Mouse (Mus musculus) intestine, postnatal 0 days (tissue): Measurements from ENCODE around the gene Sdc4. TPM values are rescaled to one million over a fixed set of nuclear protein-coding genes. Genes with fewer than 3 reads are reported as not detected.

Source experiments
- ATAC-seq: fragments of 200-750 bp; cut with Nextera tagmentation; 2 replicates; pipeline ENCODE4 v1.8.0; 2017; ENCODE audit warnings: mild to moderate bottlenecking, moderate TSS enrichment, moderate library complexity
- H3K27ac ChIP-seq: fragments of 300-500 bp; sonication (generic); 2 replicates; pipeline ENCODE4 v1.5.1; 2014; ENCODE audit warnings: mild to moderate bottlenecking, low read depth, low read length, moderate library complexity
- H3K27me3 ChIP-seq: fragments of 300-500 bp; sonication (generic); replicated peaks from 2 replicates; pipeline ENCODE4 v1.6.1; 2014; ENCODE audit warnings: low read length, mixed read lengths; ENCODE audit not compliant: control insufficient read depth, insufficient read depth
- H3K36me3 ChIP-seq: fragments of 300-500 bp; sonication (generic); 2 replicates; pipeline ENCODE4 v1.6.1; 2014; ENCODE audit warnings: mild to moderate bottlenecking, moderate library complexity; ENCODE audit not compliant: control insufficient read depth, insufficient read depth
- H3K4me1 ChIP-seq: fragments of 300-500 bp; sonication (generic); replicated peaks from 2 replicates; pipeline ENCODE4 v1.6.1; 2014; ENCODE audit warnings: antibody characterized with exemption, low read length, mixed read lengths; ENCODE audit not compliant: control insufficient read depth, insufficient read depth
- H3K4me2 ChIP-seq: fragments of 300-500 bp; sonication (generic); replicated peaks from 2 replicates; pipeline ENCODE4 v1.6.1; 2014; ENCODE audit warnings: low read depth, mild to moderate bottlenecking, moderate library complexity
- H3K4me3 ChIP-seq: fragments of 300-500 bp; sonication (generic); 2 replicates; pipeline ENCODE4 v1.5.1; 2014; ENCODE audit warnings: low read depth, low read length
- H3K9ac ChIP-seq: fragments of 300-500 bp; sonication (generic); 2 replicates; pipeline ENCODE4 v1.6.1; 2014; ENCODE audit warnings: mild to moderate bottlenecking, low read depth, low read length
- H3K9me3 ChIP-seq: fragments of 300-500 bp; sonication (generic); 2 replicates; pipeline ENCODE4 v1.6.1; 2016; ENCODE audit warnings: mixed run types; ENCODE audit not compliant: control insufficient read depth
- CTCF ChIP-seq: sonication (generic); IDR thresholded peaks from 2 replicates; pipeline ENCODE4 v1.5.1; 2016; ENCODE audit warnings: low read depth, mild to moderate bottlenecking, control low read depth, antibody characterized with exemption, moderate library complexity
- WGBS: fragments of 180-500 bp; shearing (Covaris S2); extraction: QIAGEN DNeasy Blood & Tissue Kit; methylation state at CpG from one replicate; pipeline ENCODE4 v1.1.7; 2014; 5-methylcytosine and 5-hydroxymethylcytosine counted together
- polyA plus RNA-seq: library from polyadenylated mRNA; unstranded; fragments of >200 nt; fragmentation: Nextera tagmentation; extraction: Ambion mirVana; gene quantifications from 2 replicates; pipeline ENCODE4 v1.2.1, GENCODE M21; 2015

The Sdc4 gene
- polyA plus RNA-seq, 1 experiment from 2014 or later: 92.0 TPM

DNA sequence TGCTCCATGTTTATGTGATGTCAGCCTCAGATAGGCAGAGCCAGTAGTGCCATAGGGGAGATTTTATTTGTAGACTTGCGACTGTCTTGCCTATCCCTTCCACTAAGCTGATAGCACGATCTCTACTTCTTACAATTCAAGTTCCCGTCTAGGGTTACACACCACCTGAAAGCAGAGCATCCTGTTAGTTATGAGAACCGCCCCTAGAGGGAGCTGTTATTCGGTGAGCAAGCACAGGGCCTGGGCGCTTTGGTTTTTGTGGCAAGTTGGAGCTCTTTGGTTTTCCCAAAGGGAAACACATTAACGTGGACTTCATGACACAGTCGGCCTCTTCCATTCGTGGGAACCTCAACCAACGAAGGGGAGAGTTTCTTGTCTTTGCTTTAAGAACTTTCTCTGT lies 26.6 kb upstream of the Sdc4 start:
- WGBS: 28% methylated on average over 10 of the region's 10 CpGs
- no peaks in the 10 kb centered on the region for H3K4me1 ChIP-seq
- no peak overlapping the region for H3K4me2 ChIP-seq
- 0 out of 2 replicates have a peak, but pooled peaks have one; percentile 28 for ATAC-seq
- no peaks in the 10 kb centered on the region for H3K9me3 ChIP-seq
- TF ChIP-seq CTCF: peak; percentile 83
- no peak overlapping the region for H3K27ac ChIP-seq
- no peaks in the 10 kb centered on the region for H3K27me3 ChIP-seq
- peaks cover 24% of the 10 kb centered on the region for H3K36me3 ChIP-seq
- no peak overlapping the region for H3K4me3 ChIP-seq
- no peak overlapping the region for H3K9ac ChIP-seq

DNA sequence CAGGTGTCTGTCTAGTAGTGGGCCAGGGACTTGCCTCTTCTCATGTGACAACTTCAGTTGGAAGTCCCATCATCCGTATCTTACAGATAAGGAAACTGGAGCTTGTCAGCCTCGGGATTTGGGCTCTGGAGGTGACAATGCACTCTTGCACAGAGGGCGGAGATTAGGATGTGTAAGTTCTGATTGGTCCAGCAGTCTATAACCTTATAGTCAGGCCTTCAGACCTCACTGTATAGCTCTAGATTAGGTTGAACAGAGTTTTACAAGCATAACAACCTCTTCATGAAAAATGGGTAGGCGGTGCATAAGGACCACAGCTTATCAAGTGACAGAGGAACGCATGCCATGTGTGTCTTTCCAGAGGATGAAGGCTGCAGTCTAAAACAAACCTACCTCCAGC lies 23.1 kb upstream of the Sdc4 start:
- peaks cover 40% of the 10 kb centered on the region for H3K36me3 ChIP-seq
- 71% methylated on average over 5 of the region's 5 CpGs for WGBS
- 0 out of 2 replicates have a peak, but pooled peaks cover 3% of the 10 kb centered on the region for H3K4me1 ChIP-seq
- no peak for ATAC-seq
- H3K27me3 ChIP-seq: no peaks in the 10 kb centered on the region
- TF ChIP-seq CTCF: no peak
- no peak overlapping the region for H3K4me3 ChIP-seq
- H3K4me2 ChIP-seq: no peak overlapping the region
- no peaks in the 10 kb centered on the region for H3K9me3 ChIP-seq
- H3K27ac ChIP-seq: no peak overlapping the region
- H3K9ac ChIP-seq: no peak overlapping the region

DNA sequence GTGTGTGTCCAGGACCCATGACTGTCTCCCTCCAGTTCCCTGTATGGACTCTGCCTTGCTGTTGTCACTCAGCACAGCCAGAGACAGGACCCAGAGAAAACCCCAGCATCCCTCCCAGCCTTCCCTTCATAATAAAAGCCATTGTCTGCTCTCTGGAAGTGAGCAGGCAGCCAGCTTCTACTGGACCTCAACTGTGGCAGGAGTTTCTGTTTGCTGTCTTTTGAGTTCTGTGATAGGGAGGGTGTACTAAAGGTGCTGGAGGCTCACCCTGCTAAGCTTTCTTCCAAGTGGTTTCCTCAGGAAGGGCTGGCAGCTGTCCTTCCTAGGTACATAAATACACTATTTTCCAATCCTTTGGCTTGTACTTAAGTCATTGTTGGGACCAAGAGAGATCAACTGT lies 21.5 kb upstream of the Sdc4 start:
- TF ChIP-seq CTCF: no peak
- Histone ChIP-seq H3K27ac (no peak overlapping the region), H3K27me3 (no peaks in the 10 kb centered on the region), H3K4me3 (no peak overlapping the region), H3K4me1 (0 out of 2 replicates have a peak, but pooled peaks cover 3% of the 10 kb centered on the region), H3K9me3 (no peaks in the 10 kb centered on the region), H3K4me2 (no peak overlapping the region), H3K36me3 (peaks cover 40% of the 10 kb centered on the region), H3K9ac (no peak overlapping the region)
- ATAC-seq: no peak

DNA sequence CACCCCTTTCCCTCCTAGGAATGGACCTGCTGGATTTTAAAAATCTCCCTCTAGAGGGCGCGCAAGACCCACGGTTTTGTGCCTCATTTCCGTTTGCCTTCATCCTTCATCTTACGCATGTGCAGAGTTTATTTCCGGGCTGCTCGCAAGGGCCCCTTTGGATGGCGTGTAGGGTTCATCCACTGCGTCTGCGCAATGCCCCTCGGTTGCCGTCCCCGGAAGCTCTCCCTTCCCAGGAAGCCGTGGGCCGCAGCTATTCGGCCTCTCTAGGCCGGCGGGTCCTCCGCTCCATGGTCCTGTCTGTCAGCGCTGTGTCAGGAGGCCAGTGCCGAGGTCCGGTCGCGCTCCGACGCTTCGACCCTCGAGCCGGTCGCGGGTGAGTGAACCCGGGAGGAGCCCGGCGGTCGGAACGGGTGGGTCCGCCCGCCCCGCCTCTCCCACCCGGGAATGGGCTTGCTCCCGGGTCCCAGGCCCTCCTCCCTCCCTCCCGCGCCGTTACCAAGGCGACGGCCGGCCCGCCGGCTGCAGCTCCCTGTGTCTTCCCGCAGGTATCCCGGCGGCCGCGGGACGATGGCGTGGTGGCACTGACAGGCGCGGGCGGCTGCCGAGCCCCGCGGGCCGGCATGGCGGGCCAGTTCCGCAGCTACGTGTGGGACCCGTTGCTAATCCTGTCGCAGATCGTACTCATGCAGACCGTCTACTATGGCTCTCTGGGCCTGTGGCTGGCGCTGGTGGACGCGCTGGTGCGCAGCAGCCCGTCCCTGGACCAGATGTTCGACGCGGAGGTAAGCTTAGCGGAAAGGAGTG lies 17.3 kb upstream of the Sdc4 start, which contains the start of gene Gm20458:
Gene Gm20458, plus strand, starts transcription at position 223 of the 807 bp plus-strand sequence.
- ATAC-seq: peak; percentile 88
- WGBS: under 1% methylated on average over 78 of the region's 79 CpGs
- H3K27ac ChIP-seq: peak within 1 kb of the TSS; percentile 82

DNA sequence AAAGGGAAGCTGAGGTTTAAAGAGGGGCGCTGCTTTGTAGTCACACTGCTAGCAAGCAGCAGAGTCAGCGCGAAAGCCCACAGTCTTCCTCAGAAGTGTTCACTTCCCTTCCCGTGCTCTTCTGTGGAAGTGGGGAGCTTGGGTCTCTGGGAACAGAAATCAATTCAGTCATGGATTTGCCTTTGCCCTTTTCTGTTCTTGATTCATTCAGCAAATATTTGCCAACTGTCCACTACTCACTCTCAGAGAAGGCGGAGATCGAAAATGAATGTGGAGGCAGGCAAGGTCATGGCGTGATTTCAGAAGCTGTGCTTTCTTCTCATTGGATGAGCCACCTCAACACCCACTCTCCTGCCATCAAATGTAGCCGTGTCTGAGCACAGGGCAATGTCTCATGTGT lies 14.8 kb upstream of the Sdc4 start:
- no peak overlapping the region for H3K4me3 ChIP-seq
- 0 out of 2 replicates have a peak, but pooled peaks cover 8% of the 10 kb centered on the region for H3K36me3 ChIP-seq
- peak; percentile 1; the same call in 1 of the 2 replicates for ATAC-seq
- no peak for TF ChIP-seq CTCF
- H3K27ac ChIP-seq: peak overlapping the region; percentile 57
- H3K27me3 ChIP-seq: no peaks in the 10 kb centered on the region
- peak overlapping the region; percentile 44; the same call in 1 of the 2 replicates for H3K4me2 ChIP-seq
- WGBS: 35% methylated on average over 8 of the region's 8 CpGs
- H3K4me1 ChIP-seq: peaks cover 16% of the 10 kb centered on the region; the same call in 1 of the 2 replicates
- H3K9ac ChIP-seq: no peak overlapping the region
- no peaks in the 10 kb centered on the region for H3K9me3 ChIP-seq

More for the DNA sequence above, 17.3 kb upstream of the Sdc4 start, which contains the start of gene Gm20458:
- Histone ChIP-seq H3K4me2 (peak within 1 kb of the TSS; percentile 72), H3K9ac (peak within 1 kb of the TSS; percentile 86), H3K36me3 (peaks cover 28% of the 10 kb centered on the region), H3K4me3 (peak within 1 kb of the TSS; percentile 91), H3K9me3 (no peaks in the 10 kb centered on the region), H3K4me1 (peaks cover 9% of the 10 kb centered on the region; the same call in 1 of the 2 replicates), H3K27me3 (no peaks in the 10 kb centered on the region)
- peak; percentile 87 for TF ChIP-seq CTCF

DNA sequence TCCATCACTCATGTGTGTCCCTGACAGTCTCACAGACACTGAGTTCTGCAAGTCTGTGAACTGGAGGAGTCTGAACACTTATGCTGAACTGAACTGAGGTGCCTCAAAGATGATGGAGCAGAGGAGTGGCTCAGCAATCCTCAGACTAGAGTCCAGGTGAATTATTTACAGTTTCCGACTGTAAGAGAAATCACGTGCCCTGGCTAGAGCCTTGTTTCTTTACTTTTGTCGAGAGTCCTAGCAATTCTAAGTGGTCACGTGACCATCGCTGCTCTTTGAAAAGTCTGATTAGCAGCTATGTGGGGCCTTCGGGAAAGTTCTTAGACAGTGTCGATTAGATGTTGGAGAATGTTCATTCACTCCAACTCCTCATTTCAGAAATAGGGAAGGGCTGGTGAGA lies 14.3 kb upstream of the Sdc4 start:
- H3K27me3 ChIP-seq: no peaks in the 10 kb centered on the region
- H3K4me2 ChIP-seq: peak overlapping the region; percentile 60
- H3K4me3 ChIP-seq: no peak overlapping the region
- 26% methylated on average over 7 of the region's 7 CpGs for WGBS
- H3K9me3 ChIP-seq: no peaks in the 10 kb centered on the region
- peak; percentile 77 for ATAC-seq
- no peak for TF ChIP-seq CTCF
- peak overlapping the region; percentile 79 for H3K27ac ChIP-seq
- H3K9ac ChIP-seq: no peak overlapping the region
- peaks cover 18% of the 10 kb centered on the region; the same call in 1 of the 2 replicates for H3K4me1 ChIP-seq
- H3K36me3 ChIP-seq: 0 out of 2 replicates have a peak, but pooled peaks cover 2% of the 10 kb centered on the region
